Mouse (Mus musculus) gastrocnemius, adult 2 months (tissue): ENCODE measurements around the gene 2510002D24Rik. TPM values are rescaled to one million over a fixed set of nuclear protein-coding genes. Genes with fewer than 3 reads are reported as not detected.
"Not testable (repeated sequence)": the region's sequence is repeated elsewhere in the genome, so short reads cannot be mapped to it uniquely, and the experiment has no call there.

Source experiments
- DNase-seq: peaks from one replicate; pipeline ENCODE4 v3.0.0; 2022
- H3K27ac ChIP-seq: fragments of 200-600 bp; 2 replicates; pipeline ENCODE4 v1.8.1; 2022; ENCODE audit warnings: mild to moderate bottlenecking
- H3K4me3 ChIP-seq: fragments of 200-600 bp; 2 replicates; pipeline ENCODE4 v1.8.1; 2022; ENCODE audit warnings: mild to moderate bottlenecking, moderate library complexity
- CTCF ChIP-seq: fragments of 200-600 bp; IDR thresholded peaks from 2 replicates; pipeline ENCODE4 v1.8.1; 2022; ENCODE audit warnings: antibody characterized with exemption, mild to moderate bottlenecking, moderate library complexity
- intact Hi-C: fragments of 180-260 bp; cut with DNase I; formaldehyde crosslinking; loops from one replicate; pipeline ENCODE4 v1.15.1; 2025
- total RNA-seq, 2 experiments: library from RNA; stranded (reverse); gene quantifications; 2 replicates each; pipeline ENCODE4 v1.2.3; 2021

The 2510002D24Rik gene
- total RNA-seq, 2 experiments from 2014 or later, result 15.5 to 21.9 TPM

DNA sequence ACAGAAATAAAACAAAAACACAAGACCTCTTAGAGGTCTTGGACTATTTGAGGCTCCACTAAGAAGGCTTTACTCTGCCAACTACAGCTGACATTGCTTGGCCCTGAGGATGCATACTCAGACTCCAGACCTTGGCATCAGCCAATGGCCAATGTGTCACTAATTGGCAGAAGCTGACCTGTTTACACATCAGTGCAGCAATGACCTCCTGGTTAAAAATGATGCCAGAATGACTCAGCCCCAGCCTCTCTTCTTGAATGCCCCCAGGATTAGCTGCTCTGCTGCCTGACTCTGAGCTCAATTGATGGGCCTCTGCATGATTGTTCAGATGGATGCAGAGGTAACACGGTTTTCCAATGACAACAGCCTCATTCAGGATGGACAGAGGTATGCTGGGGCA is 23.8 kb downstream of the 2510002D24Rik start:
- no peak for TF ChIP-seq CTCF
- peak; percentile 68 for DNase-seq
- Histone ChIP-seq H3K4me3 (no peak overlapping the region), H3K27ac (peak overlapping the region; percentile 81)
- intact Hi-C loops, result no loop called here

DNA sequence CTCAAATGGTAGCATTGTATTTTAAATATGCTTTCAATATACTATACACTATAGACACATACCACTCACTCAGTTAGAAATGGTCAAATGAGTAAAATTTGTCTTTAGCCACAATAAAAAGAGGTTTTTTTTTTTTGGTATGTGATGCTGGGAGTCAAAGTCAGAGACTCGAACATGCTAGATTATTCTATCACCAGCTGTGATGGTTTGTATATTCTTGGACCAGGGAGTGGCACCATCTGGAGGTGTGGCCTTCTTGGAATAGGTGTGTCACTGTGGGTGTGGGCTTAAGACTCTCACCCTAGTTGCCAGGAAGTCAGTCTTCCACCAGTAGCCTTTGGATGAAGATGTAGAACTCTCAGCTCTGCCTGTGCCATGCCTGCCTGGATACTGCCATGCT is 34.1 kb downstream of the 2510002D24Rik start:
- H3K27ac ChIP-seq, DNase-seq, H3K4me3 ChIP-seq, intact Hi-C loops: not testable (repeated sequence)

DNA sequence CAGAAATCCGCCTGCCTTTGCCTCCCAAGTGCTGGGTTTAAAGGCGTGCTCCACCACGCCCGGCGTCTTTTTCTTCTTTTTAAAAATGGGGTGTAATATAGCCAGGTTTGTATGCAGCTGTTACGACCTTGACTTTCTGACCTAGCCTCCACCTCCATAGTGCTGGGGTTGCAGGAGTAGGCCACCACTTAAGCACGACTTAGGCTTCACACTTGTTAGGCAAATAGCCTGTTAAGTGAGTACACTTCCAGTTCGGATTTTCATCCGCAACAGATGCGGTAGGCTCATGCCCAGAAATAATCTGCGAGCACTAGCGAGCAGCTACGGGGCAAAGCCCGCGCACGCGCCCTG is 39.7 kb downstream of the 2510002D24Rik start:
- no peak for DNase-seq
- intact Hi-C loops, result loop anchor here (5.0 kb wide), 1 partner anchor 64 kb away; the partner anchor contains the start of genes Cdc45 and Ufd1
- H3K4me3 ChIP-seq, result peak overlapping the region; percentile 97
- TF ChIP-seq CTCF, result no peak
- peak overlapping the region; percentile 97 for H3K27ac ChIP-seq

DNA sequence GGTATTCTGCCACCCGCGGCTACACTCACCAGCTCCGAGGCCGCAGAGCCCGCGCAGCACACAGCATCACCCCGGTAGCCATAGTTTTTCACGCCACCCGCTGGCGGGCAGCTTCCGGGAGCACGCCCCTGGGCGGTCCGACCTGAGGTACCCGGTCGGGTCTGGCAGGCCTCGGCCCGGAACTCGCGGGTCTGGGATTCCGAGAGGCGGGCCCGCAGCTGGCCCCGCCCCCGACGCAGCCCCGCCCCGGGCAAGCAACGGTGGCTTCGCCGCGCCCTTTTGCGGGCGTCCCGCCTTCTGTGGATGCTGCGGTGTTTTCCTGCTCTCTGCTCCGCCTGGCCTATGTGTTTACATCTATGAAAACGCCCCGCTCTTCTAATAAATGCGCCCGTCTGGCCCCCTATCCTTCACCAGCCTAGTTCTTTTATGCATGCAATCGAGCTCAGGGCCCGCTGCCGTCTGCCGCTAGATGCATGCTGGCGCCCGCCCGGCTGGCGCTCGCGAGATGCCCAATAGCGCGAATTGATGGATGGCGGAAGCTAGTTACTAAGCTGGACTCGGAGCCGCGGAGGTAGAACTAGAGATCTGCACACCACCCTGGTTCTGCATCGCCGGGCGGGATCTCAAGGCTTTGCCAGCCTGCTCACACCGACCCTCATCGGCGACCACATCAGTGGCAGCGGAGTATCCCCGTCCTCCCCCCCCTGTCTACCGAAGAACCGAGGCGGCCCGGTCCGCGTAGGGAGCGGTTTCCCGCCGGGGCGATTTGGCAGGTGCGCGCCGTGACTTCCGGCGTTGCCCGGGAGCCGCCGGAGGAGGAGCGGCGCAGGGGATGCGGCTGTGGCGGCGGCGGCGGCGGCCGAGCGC is 40.3 kb downstream of the 2510002D24Rik start, which contains the start of the genes Mrpl40 and Hira:
TSS of gene Mrpl40 (minus strand) at position 421 of the 867 bp plus-strand sequence.
TSS of gene Hira (plus strand) at position 596 of the 867 bp plus-strand sequence.
- Histone ChIP-seq H3K4me3 (peak within 1 kb of the TSS; percentile 97), H3K27ac (peak within 1 kb of the TSS; percentile 97)
- intact Hi-C loops, result loop anchor here (5.0 kb wide), 1 partner anchor 64 kb away; the partner anchor contains the start of genes Cdc45 and Ufd1
- peak; percentile 97 for DNase-seq
- no peak for TF ChIP-seq CTCF

DNA sequence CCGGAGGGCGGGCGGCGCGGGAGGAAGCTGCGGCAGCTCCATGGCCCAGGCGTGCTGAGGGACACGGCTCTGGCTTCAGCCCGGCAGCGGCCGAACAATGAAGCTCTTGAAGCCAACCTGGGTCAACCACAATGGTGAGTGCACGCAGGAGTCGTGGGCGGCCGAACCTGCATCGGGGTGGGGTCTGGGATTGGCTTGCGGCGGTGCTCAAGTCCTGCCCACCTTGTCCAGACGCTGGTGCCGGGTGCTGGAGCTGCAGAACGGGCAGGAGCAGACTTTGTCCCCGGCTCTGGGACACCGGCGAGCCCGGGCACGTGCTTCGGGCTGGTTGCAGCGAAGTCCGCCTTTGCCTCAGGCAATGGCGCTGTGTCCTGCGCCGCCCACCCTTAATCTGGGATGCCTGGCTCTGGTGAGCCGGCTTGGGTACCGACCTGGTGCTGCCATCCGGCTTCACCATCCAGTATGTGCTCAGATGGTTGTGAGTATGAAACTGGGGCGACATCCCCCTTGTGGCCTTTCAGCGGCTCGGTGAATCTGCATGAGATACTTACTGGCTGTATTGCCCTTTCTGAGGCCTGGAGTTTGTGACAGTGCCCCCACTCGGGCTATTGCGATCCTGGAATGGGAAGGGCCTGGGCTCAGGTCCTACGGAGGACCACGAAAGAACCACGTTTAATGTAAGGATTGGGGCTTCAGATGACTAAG is 41.2 kb downstream of the 2510002D24Rik start:
- TF ChIP-seq CTCF, result peak; percentile 39
- Histone ChIP-seq H3K27ac (peak overlapping the region; percentile 97), H3K4me3 (peak overlapping the region; percentile 97)
- intact Hi-C loops, result loop anchor here (5.0 kb wide), 1 partner anchor 65 kb away; the partner anchor contains the start of genes Cdc45 and Ufd1
- DNase-seq, result peak; percentile 54

DNA sequence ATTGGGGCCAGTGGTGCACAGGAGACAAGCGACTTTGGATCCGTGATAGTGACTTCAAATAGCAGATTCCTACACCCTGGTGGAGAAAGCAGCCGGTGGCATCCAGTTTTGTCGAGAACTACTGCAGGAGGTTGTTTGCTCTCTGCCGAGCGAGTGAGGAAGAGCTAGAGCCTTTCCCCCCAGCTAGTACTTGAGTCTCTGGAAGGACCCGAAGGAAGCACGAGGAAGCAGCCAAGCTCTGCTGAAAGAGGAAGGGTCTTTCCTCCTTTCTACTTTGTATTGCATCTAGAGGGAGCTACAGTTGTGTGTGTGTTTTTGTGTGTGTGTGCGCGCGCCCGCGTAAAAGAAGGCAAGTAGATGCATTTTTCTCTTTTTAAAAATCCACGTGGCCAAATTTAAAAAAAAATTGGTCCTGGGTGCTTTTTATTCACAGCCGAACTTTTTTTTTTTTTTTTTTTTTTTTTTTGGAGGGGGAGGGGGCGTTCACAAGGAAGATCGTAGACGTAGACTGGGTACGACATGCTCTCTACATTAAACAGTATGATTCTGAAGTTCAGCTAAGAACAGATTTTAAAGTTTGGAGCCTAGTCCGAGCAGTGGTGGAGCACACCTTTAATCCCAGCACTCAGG is 41.8 kb downstream of the 2510002D24Rik start:
- Histone ChIP-seq H3K27ac (peak overlapping the region; percentile 97), H3K4me3 (peak overlapping the region; percentile 97)
- intact Hi-C loops, result loop anchor here (5.0 kb wide), 1 partner anchor 66 kb away; the partner anchor contains the start of genes Cdc45 and Ufd1
- DNase-seq, result no peak
- TF ChIP-seq CTCF, result no peak; the same call in 1 of the 2 replicates

DNA sequence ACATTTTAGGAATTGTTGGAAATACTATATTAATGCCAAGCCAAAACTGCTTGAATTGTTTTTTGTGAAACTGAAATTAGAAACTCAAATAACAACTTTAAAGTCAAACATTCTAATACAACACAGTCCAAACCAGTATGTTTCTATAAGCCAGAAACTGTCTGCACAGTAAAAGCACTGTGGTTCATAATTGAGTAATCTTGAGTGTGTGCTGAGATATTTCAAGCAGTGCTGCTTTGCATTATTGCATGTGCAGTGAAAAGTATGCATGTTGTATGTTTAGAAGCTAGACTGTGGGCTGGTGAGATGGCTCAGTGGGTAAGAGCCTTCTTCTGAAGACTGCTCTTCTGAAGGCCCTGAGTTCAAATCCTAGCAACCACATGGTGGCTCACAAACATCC is 47.7 kb downstream of the 2510002D24Rik start:
- DNase-seq, result no peak
- TF ChIP-seq CTCF, result no peak
- Histone ChIP-seq H3K4me3 (no peak overlapping the region), H3K27ac (no peak overlapping the region)
- intact Hi-C loops, result no loop called here

Other genes starting within 250 kb of the 2510002D24Rik start
- gene Tbx1, start 245.9 kb upstream of the 2510002D24Rik start, total RNA-seq, result 1 to 10 TPM; 1.2 to 4.7 TPM
- gene Gp1bb, start 214.2 kb upstream of the 2510002D24Rik start, total RNA-seq, result not detected
- 1 to 10 TPM in 1 of 2 experiments, under 1 TPM in 1; 0.61 to 1.1 TPM for gene Gm49601, start 210.2 kb upstream of the 2510002D24Rik start, total RNA-seq
- gene Sept5, start 206.6 kb upstream of the 2510002D24Rik start, total RNA-seq, result 1 to 10 TPM; 3.1 to 6.1 TPM
- gene Cldn5, start 59.7 kb upstream of the 2510002D24Rik start, total RNA-seq, result 1 to 10 TPM; 5.0 to 9.5 TPM
- 10 to 100 TPM; 43.8 to 50.1 TPM for gene Ufd1, start 24.8 kb upstream of the 2510002D24Rik start, total RNA-seq
- 1 to 10 TPM; 2.6 TPM for gene Cdc45, start 24.6 kb upstream of the 2510002D24Rik start, total RNA-seq
- gene Gm28539, start within 50 bp of the 2510002D24Rik start, total RNA-seq, result 1 to 10 TPM in 1 of 2 experiments, under 1 TPM in 1; 0.38 to 1.1 TPM
- 10 to 100 TPM; 35.3 to 46.6 TPM for gene Mrpl40, start 40.3 kb downstream of the 2510002D24Rik start, total RNA-seq
- 10 to 100 TPM; 22.5 to 23.5 TPM for gene Hira, start 40.5 kb downstream of the 2510002D24Rik start, total RNA-seq